Mouse (Mus musculus) urinary bladder, postnatal 25 days (tissue): ENCODE results near the gene Tent4b.
"Not testable (repeated sequence)": the region's sequence is repeated elsewhere in the genome, so short reads cannot be mapped to it uniquely, and the experiment has no call there.

Experiments used
- DNase-seq: peaks from one replicate; pipeline ENCODE4 v3.0.0; 2022; ENCODE audit warnings: low spot score

Gene Tent4b

GRCm38 (mm10) chr8:88198945-88199571 is at the start of gene Tent4b:
Gene Tent4b (plus strand): TSS chr8:88199213.
- peak; percentile 95 for DNase-seq

GRCm38 (mm10) chr8:88150910-88151371 is 48.1 kb upstream of the Tent4b start:
- DNase-seq = no peak

GRCm38 (mm10) chr8:88160237-88160995 is 38.6 kb upstream of the Tent4b start:
- DNase-seq = no peak

- DNase-seq = peak; percentile 56
Observed at GRCm38 (mm10) chr8:88161439-88161838, 37.6 kb upstream of the Tent4b start.

GRCm38 (mm10) chr8:88175264-88175663 is 23.7 kb upstream of the Tent4b start:
- DNase-seq = no peak

GRCm38 (mm10) chr8:88177291-88177690 is 21.7 kb upstream of the Tent4b start:
- no peak for DNase-seq

GRCm38 (mm10) chr8:88183121-88183520 is 15.9 kb upstream of the Tent4b start:
- no peak for DNase-seq

GRCm38 (mm10) chr8:88184914-88185313 is 14.1 kb upstream of the Tent4b start:
- DNase-seq = no peak

GRCm38 (mm10) chr8:88185716-88186115 is 13.3 kb upstream of the Tent4b start:
- DNase-seq = no peak

GRCm38 (mm10) chr8:88197328-88197727 is 1.7 kb upstream of the Tent4b start:
- no peak for DNase-seq

GRCm38 (mm10) chr8:88198551-88198944 is 465 bp upstream of the Tent4b start:
- peak; percentile 27 for DNase-seq

GRCm38 (mm10) chr8:88199700-88200601 is 938 bp downstream of the Tent4b start:
- DNase-seq = peak; percentile 31

- no peak for DNase-seq
Observed at GRCm38 (mm10) chr8:88200724-88201495, 1.9 kb downstream of the Tent4b start.

GRCm38 (mm10) chr8:88201641-88202040 is 2.6 kb downstream of the Tent4b start:
- no peak for DNase-seq

GRCm38 (mm10) chr8:88206016-88206415 is 7.0 kb downstream of the Tent4b start:
- no peak for DNase-seq

GRCm38 (mm10) chr8:88207121-88207821 is 8.3 kb downstream of the Tent4b start:
- DNase-seq = no peak

- not testable (repeated sequence) for DNase-seq
Observed at GRCm38 (mm10) chr8:88209930-88210827, 11.2 kb downstream of the Tent4b start.

- DNase-seq = no peak
Observed at GRCm38 (mm10) chr8:88221353-88221752, 22.3 kb downstream of the Tent4b start.

GRCm38 (mm10) chr8:88225358-88225757 is 26.3 kb downstream of the Tent4b start:
- no peak for DNase-seq

- DNase-seq = no peak
Observed at GRCm38 (mm10) chr8:88227851-88228250, 28.8 kb downstream of the Tent4b start.
